In genomic region chr9:106452351-106452750, GRCm38 (mm10) we compare ENCODE assay signal across 7 mouse cellular contexts. TPM values are rescaled to one million over a fixed set of nuclear protein-coding genes. Genes with fewer than 3 reads are reported as not detected.
DNase-seq lines count a peak whose midpoint lies in the region; ATAC-seq and TF ChIP-seq lines count a peak whose summit lies in the region.

No protein-coding gene starts in this region.

- H3K36me3 ChIP-seq in liver, adult 2 months (ENCODE audit: control insufficient read depth, insufficient read depth, low read length) = peaks cover 7% of the 10 kb centered on the region; the same call in 1 of the 2 replicates
- H3K36me3 ChIP-seq in forebrain, embryonic 13.5 days (ENCODE audit: poor library complexity, severe bottlenecking) = peaks cover 12% of the 10 kb centered on the region; the same call in 1 of the 2 replicates
- H3K36me3 ChIP-seq in limb, embryonic 10.5 days = peaks cover 19% of the 10 kb centered on the region
- H3K36me3 ChIP-seq in neural tube, embryonic 13.5 days = 0 out of 2 replicates have a peak, but pooled peaks cover 1% of the 10 kb centered on the region

- no peak overlapping the region for H3K4me3 ChIP-seq in liver, adult 2 months (ENCODE audit: insufficient read depth, low read depth, low read length)
- H3K4me3 ChIP-seq in forebrain, embryonic 13.5 days = peak overlapping the region; percentile 81
- peak overlapping the region; percentile 90 for H3K4me3 ChIP-seq in limb, embryonic 10.5 days
- H3K4me3 ChIP-seq in neural tube, embryonic 13.5 days = peak overlapping the region; percentile 80

- peaks cover 11% of the 10 kb centered on the region; the same call in 1 of the 2 replicates for H3K79me2 ChIP-seq in liver, adult 2 months (ENCODE audit: control insufficient read depth, insufficient read depth, low read length)

- no peaks in the 10 kb centered on the region for H3K9me3 ChIP-seq in forebrain, embryonic 13.5 days (replicated peaks)
- H3K9me3 ChIP-seq in limb, embryonic 10.5 days (replicated peaks) = no peaks in the 10 kb centered on the region
- H3K9me3 ChIP-seq in neural tube, embryonic 13.5 days = no peaks in the 10 kb centered on the region

- TF ChIP-seq POLR2A in liver, adult 2 months (IDR thresholded peaks at IDR 0.05; ENCODE audit: extremely low read depth, insufficient read depth, low read length) = no peak

- peak overlapping the region; percentile 57 for H3K27ac ChIP-seq in liver, adult 2 months (replicated peaks; ENCODE audit: insufficient read depth, low read depth, low read length)
- H3K27ac ChIP-seq in forebrain, embryonic 13.5 days = peak overlapping the region; percentile 96
- H3K27ac ChIP-seq in limb, embryonic 10.5 days = peak overlapping the region; percentile 94
- H3K27ac ChIP-seq in neural tube, embryonic 13.5 days (replicated peaks) = peak overlapping the region; percentile 92

- peaks cover 28% of the 10 kb centered on the region for H3K4me1 ChIP-seq in liver, adult 2 months (ENCODE audit: control insufficient read depth, insufficient read depth, low read length)
- H3K4me1 ChIP-seq in forebrain, embryonic 13.5 days = peaks cover 77% of the 10 kb centered on the region
- H3K4me1 ChIP-seq in limb, embryonic 10.5 days = peaks cover 93% of the 10 kb centered on the region
- peaks cover 83% of the 10 kb centered on the region for H3K4me1 ChIP-seq in neural tube, embryonic 13.5 days (replicated peaks)

- DNase-seq in liver, adult 2 months (ENCODE audit: extremely low read depth, low read depth, low spot score) = no peak
- DNase-seq in liver = no peak
- no peak for DNase-seq in limb, embryonic 10.5 days (ENCODE audit: low spot score)
- DNase-seq in testis, postnatal 10 days (ENCODE audit: low spot score) = no peak
- no peak for DNase-seq in yolk sac, embryonic 10.5 days (ENCODE audit: low spot score)

- no peaks in the 10 kb centered on the region for H3K27me3 ChIP-seq in liver, adult 2 months (ENCODE audit: control insufficient read depth, insufficient read depth, low read length)
- no peaks in the 10 kb centered on the region for H3K27me3 ChIP-seq in forebrain, embryonic 13.5 days
- H3K27me3 ChIP-seq in limb, embryonic 10.5 days (ENCODE audit: low read depth, poor library complexity, severe bottlenecking) = no peaks in the 10 kb centered on the region
- H3K27me3 ChIP-seq in neural tube, embryonic 13.5 days = no peaks in the 10 kb centered on the region

- H3K9ac ChIP-seq in liver, adult 2 months (ENCODE audit: low read depth, low read length) = 0 out of 2 replicates have a peak overlapping the region, but pooled peaks have one; percentile 5
- H3K9ac ChIP-seq in forebrain, embryonic 13.5 days = peak overlapping the region; percentile 97
- peak overlapping the region; percentile 96 for H3K9ac ChIP-seq in neural tube, embryonic 13.5 days

- peak overlapping the region; percentile 98 for H3K4me2 ChIP-seq in forebrain, embryonic 13.5 days
- peak overlapping the region; percentile 100 for H3K4me2 ChIP-seq in neural tube, embryonic 13.5 days

- no peak for ATAC-seq in forebrain, embryonic 13.5 days
- ATAC-seq in neural tube, embryonic 13.5 days (ENCODE audit: low read depth) = no peak

- WGBS in liver, adult 2 months = 60% methylated on average over 6 of the region's 6 CpGs
- 13% methylated on average over 6 of the region's 6 CpGs for WGBS in forebrain, embryonic 13.5 days
- WGBS in limb, embryonic 10.5 days = 22% methylated on average over 6 of the region's 6 CpGs
- 16% methylated on average over 6 of the region's 6 CpGs for WGBS in neural tube, embryonic 13.5 days

- no peak for TF ChIP-seq CTCF in liver, adult 2 months (IDR thresholded peaks at IDR 0.05; ENCODE audit: low read depth, low read length)

RNA-seq across cellular contexts. Expression of gene Pcbp4, which starts 0.7 kb away (rescaled TPM):
- total RNA-seq in liver, adult 2 months (2014; rRNA removed) = 15.9 and 22.2 TPM in 2 replicates
- polyA plus RNA-seq in liver, adult 2 months (2012; rRNA removed) = 43.3 and 52.5 TPM in 2 replicates
- polyA plus RNA-seq in forebrain, embryonic 13.5 days (2015; fragmentation: Nextera tagmentation; extraction: Ambion mirVana) = 243 and 274 TPM in 2 replicates
- polyA plus RNA-seq in limb, embryonic 10.5 days (2016; fragmentation: Nextera tagmentation; extraction: Ambion mirVana) = 275 and 316 TPM in 2 replicates
- polyA plus RNA-seq in neural tube, embryonic 13.5 days (2015; fragmentation: Nextera tagmentation; extraction: Ambion mirVana) = 257 and 262 TPM in 2 replicates

RNA-seq across cellular contexts. Expression of gene Abhd14a, which starts 4.9 kb away (rescaled TPM):
- total RNA-seq in liver, adult 2 months (2014; rRNA removed) = 8.2 and 10.4 TPM in 2 replicates
- polyA plus RNA-seq in liver, adult 2 months (2012; rRNA removed) = 22.7 and 24.4 TPM in 2 replicates
- 40.5 and 50.9 TPM in 2 replicates for polyA plus RNA-seq in forebrain, embryonic 13.5 days (2015; fragmentation: Nextera tagmentation; extraction: Ambion mirVana)
- 45.0 and 46.9 TPM in 2 replicates for polyA plus RNA-seq in limb, embryonic 10.5 days (2016; fragmentation: Nextera tagmentation; extraction: Ambion mirVana)
- polyA plus RNA-seq in neural tube, embryonic 13.5 days (2015; fragmentation: Nextera tagmentation; extraction: Ambion mirVana) = 49.7 and 57.4 TPM in 2 replicates

RNA-seq across cellular contexts. Expression of gene Abhd14b, which starts 5.1 kb away (rescaled TPM):
- 129 and 183 TPM in 2 replicates for total RNA-seq in liver, adult 2 months (2014; rRNA removed)
- 402 and 415 TPM in 2 replicates for polyA plus RNA-seq in liver, adult 2 months (2012; rRNA removed)
- polyA plus RNA-seq in forebrain, embryonic 13.5 days (2015; fragmentation: Nextera tagmentation; extraction: Ambion mirVana) = 3.0 and 4.3 TPM in 2 replicates
- polyA plus RNA-seq in limb, embryonic 10.5 days (2016; fragmentation: Nextera tagmentation; extraction: Ambion mirVana) = 5.9 and 7.6 TPM in 2 replicates
- polyA plus RNA-seq in neural tube, embryonic 13.5 days (2015; fragmentation: Nextera tagmentation; extraction: Ambion mirVana) = 5.9 and 6.9 TPM in 2 replicates

RNA-seq across cellular contexts. Expression of gene Gpr62, which starts 13.4 kb away (rescaled TPM):
- not detected in 2 replicates for total RNA-seq in liver, adult 2 months (2014; rRNA removed)
- not detected in 2 replicates for polyA plus RNA-seq in liver, adult 2 months (2012; rRNA removed)
- polyA plus RNA-seq in forebrain, embryonic 13.5 days (2015; fragmentation: Nextera tagmentation; extraction: Ambion mirVana) = 0.37 and 0.45 TPM in 2 replicates
- polyA plus RNA-seq in limb, embryonic 10.5 days (2016; fragmentation: Nextera tagmentation; extraction: Ambion mirVana) = 0.16 and 0.59 TPM in 2 replicates
- polyA plus RNA-seq in neural tube, embryonic 13.5 days (2015; fragmentation: Nextera tagmentation; extraction: Ambion mirVana) = 0.73 and 0.92 TPM in 2 replicates

RNA-seq across cellular contexts. Expression of gene Acy1, which starts 14.2 kb away (rescaled TPM):
- total RNA-seq in liver, adult 2 months (2014; rRNA removed) = 65.2 and 76.5 TPM in 2 replicates
- polyA plus RNA-seq in liver, adult 2 months (2012; rRNA removed) = 50.7 and 64.3 TPM in 2 replicates
- 35.8 and 42.2 TPM in 2 replicates for polyA plus RNA-seq in forebrain, embryonic 13.5 days (2015; fragmentation: Nextera tagmentation; extraction: Ambion mirVana)
- polyA plus RNA-seq in limb, embryonic 10.5 days (2016; fragmentation: Nextera tagmentation; extraction: Ambion mirVana) = 49.4 and 52.8 TPM in 2 replicates
- polyA plus RNA-seq in neural tube, embryonic 13.5 days (2015; fragmentation: Nextera tagmentation; extraction: Ambion mirVana) = 27.9 and 31.0 TPM in 2 replicates

Comparison
In these comparisons a context has a peak if more than half of its experiments do, and no peak if none do; other contexts are left out.
1. H3K9ac ChIP-seq: peak in every context shown above with its lines; median percentile 97 in forebrain, embryonic 13.5 days; 96 in neural tube, embryonic 13.5 days; 5 in liver, adult 2 months.
2. RNA of gene Abhd14b, which starts 5.1 kb away (polyA plus RNA-seq): 402 to 415 TPM in liver, adult 2 months; 5.9 to 7.6 TPM in limb, embryonic 10.5 days, 5.9 to 6.9 TPM in neural tube, embryonic 13.5 days and 3.0 to 4.3 TPM in forebrain, embryonic 13.5 days; every median in the first group is over 10 times any median in the second.
3. Peak in every context shown above with its lines, with median percentiles within 50 percentile points of each other: H3K27ac ChIP-seq.